Mouse (Mus musculus): Measurements from ENCODE around the gene Morf4l2.
A peak's percentile ranks its signal among the peaks of the same experiment; 100 is the strongest.
"Not testable (repeated sequence)": the region's sequence is repeated elsewhere in the genome, so short reads cannot be mapped to it uniquely, and the experiment has no call there.

Morf4l2 gene

GRCm38 (mm10) chrX:136707446-136708167 lies 35.9 kb downstream of the Morf4l2 start, which contains the start of gene Tceal1:
TSS of gene Tceal1 (plus strand) at chrX:136707982.
- peak; percentile 94 for ATAC-seq (ENCODE audit: insufficient number of reproducible peaks, low FRiP score, low TSS enrichment)

- ATAC-seq (ENCODE audit: insufficient number of reproducible peaks, low FRiP score, low TSS enrichment) = no peak
Measured at GRCm38 (mm10) chrX:136693196-136693595, 50.3 kb downstream of the Morf4l2 start.

- no peak for ATAC-seq (ENCODE audit: insufficient number of reproducible peaks, low FRiP score, low TSS enrichment)
Measured at GRCm38 (mm10) chrX:136692294-136692675, 51.2 kb downstream of the Morf4l2 start.

- not testable (repeated sequence) for ATAC-seq (ENCODE audit: insufficient number of reproducible peaks, low FRiP score, low TSS enrichment)
Measured at GRCm38 (mm10) chrX:136691606-136692293, 51.7 kb downstream of the Morf4l2 start.
